Mouse (Mus musculus) right cerebral cortex, postnatal 36 days (tissue): ENCODE data around the gene Ccnd3.

Experiments used
- DNase-seq, 2 experiments: peaks; one replicate each; pipeline ENCODE4 v3.0.0; 2022; ENCODE audit warnings: low spot score in 2 of 2, mixed read lengths in 1 of 2

The Ccnd3 gene

GRCm38 (mm10) chr17:47504941-47505346 lies at the start of gene Ccnd3:
TSS of gene Ccnd3 (plus strand) at chr17:47505051.
- DNase-seq, result peak; percentile 62 to 65

- DNase-seq, result no peak
Observed at GRCm38 (mm10) chr17:47458310-47458709, 46.5 kb upstream of the Ccnd3 start.

GRCm38 (mm10) chr17:47458936-47459335 lies 45.9 kb upstream of the Ccnd3 start:
- DNase-seq, result no peak

DNA sequence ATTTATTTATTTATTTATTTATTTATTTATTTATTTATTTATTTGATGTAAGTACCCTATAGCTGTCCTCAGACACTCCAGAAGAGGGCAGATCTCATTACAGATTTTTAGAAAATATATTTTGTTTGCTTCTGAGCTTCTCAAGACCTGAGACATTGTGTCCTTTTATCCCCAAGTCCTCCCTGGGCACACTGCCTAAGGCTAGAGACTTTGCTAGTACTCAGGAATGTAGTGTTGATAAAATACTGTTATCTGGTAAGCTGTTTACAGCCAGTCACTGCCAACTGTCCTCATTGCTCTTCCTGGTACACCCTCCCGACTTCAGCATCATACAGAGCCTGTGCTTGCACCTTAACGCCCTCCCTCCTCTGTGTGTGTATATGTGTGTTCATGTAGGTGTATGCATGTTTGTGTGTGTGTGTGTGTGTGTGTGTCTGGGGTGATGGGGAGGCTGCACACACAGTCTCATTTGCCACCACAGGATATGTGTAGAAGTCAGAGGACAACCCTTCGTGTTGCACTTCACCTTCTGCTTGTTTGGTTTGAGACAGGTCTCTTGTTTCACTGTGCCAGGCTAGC lies 45.4 kb upstream of the Ccnd3 start:
- no peak for DNase-seq

DNA sequence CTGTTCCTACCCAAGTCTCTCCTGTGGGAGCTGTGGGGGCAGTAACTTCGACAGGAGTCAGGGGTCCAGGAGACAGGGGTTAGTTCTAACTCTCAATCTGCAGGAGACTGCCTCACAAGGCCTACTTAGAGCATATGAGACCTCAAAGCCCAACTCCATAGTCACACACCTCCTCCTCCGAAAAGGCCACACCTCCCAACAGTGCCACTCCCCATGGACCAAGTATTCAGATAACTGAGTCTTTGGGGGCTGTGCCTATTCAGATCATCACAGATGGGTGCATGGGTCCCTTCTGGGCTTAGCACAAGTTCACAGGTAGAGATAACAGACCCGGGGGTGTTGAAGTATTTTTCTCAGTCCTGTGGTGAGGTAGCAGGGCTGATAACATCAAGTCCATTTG lies 43.2 kb upstream of the Ccnd3 start:
- no peak for DNase-seq

DNA sequence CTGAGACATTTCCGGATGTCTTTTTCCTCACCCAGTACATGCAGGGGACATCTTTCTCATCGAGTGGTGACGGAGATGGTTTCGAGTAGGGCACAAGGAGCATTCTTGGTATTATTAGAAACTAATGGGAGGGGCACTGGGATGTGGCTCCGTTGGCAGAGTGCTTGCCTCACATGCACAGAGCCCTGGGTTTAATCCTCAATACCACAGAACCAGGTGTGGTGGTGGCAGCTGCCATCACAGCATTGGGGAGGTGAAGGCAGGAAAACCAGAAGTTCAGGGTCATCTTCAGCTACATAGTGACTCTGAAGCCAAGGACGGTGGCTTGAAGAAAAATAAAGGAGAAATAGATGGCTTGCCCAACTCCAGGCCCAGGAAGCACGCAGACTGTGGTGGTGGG lies 42.6 kb upstream of the Ccnd3 start:
- no peak for DNase-seq

GRCm38 (mm10) chr17:47462728-47463388 lies 42.0 kb upstream of the Ccnd3 start:
- no peak for DNase-seq

DNA sequence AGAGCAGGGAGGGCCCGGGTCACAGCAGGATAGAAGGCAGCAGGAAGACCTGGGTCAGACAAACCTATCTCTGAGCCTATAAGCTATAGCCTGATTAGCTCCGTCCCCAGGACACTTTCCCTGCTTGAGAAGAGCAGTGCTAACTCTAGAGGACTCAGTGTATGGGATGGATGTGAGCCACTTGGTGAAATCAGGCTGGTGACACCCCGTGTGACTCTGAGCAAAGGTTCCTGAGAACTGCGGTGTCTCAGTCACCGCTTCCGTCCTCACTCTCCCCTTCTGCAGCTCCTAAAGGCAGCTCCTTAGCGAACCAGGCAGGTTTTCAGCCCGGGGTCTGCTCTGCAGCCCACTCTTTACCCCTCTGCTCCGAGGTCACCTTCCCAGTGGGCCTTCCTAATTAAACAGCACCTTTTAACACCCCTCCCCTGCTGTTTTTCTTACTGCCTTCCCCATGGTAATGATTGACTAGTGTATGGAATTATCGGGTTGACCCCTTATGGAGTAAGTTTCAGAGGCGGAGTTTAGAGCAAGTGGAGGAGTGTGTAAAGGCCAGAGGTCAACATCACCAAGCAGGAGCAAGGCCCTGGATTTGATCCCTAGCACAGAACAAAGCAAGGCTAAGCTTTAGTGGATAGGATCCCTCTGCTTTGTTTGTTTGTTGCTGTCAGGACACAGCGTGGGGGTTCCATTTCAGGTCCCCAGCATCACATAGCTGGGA lies 40.4 kb upstream of the Ccnd3 start:
- DNase-seq, result no peak

DNA sequence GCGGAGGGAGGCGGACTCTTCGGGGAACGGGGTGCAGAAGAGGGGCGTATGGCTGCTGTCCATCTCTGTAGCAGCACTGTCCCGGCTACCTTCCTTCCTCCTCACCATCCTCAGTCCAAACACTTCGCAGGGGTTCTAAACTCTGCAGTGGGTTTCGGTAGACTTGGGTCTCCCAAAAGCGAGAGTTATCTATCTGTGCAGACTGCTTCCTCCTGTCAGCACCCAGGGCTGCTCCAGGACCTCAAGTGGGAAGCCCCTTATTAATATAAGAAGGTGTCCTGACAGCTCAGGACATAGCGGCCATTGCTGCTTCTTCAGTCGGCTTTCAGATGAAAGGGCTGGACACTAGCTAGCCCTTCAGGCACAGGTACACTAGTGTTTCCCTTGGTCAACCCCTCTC lies 39.8 kb upstream of the Ccnd3 start:
- no peak for DNase-seq

DNA sequence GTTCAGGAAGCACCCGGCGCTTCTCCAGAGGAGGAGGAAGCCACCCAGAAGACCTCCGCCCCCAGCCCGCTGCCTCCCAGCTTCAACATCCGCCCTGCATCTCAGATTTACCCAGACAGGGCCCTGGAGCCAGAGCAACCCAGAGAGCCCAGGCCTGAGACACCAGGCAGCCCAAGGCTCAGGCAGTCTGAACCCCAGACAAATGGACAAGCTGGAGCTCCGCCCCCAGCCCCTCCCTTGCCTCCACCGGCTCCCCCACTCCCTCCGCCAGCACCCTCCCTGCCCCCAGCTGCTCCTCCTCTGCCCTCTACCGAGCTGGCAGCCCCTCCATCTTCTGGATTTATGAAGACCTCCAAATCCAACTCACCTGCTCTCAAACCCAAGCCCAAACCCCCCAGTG lies 38.6 kb upstream of the Ccnd3 start:
- DNase-seq, result no peak

DNA sequence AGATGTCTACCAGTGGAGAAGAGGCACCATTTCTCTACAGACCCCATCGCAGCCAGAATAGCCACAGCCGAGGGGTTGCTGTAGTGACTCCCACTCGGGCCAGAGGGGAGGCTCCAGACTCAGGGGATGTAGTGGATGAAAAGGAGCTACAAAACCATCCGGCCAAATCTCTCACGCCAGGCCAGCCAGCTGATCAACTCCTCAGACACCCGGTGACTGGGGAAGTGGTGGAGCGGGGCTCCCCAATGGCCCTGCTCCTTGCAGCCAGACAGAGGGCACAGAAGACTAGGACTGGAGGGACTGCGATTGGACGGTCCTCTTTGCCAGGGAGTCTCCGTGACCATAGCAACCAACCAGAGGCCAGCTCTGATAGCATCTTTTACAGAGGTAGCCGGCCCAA lies 37.2 kb upstream of the Ccnd3 start:
- no peak for DNase-seq

DNA sequence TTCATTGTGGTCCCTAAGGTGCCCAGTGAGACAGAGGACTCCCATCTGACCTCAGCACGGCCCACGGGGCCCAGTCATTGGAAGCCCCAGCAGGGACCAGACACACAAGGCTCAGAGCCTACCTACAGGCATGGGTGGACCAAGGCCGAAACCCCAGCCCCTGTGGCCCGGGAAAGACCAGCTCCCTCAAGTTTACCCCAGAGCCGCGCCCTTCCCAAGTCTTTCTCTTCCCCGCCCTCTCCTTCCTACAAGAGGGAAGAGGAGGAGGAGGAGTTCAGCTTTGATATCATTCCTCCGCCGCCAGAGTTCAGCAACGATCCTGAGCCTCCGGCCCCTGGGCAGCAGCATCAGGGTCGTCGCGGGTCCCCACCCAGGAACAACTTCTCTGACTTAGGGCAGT lies 36.8 kb upstream of the Ccnd3 start:
- no peak for DNase-seq

DNA sequence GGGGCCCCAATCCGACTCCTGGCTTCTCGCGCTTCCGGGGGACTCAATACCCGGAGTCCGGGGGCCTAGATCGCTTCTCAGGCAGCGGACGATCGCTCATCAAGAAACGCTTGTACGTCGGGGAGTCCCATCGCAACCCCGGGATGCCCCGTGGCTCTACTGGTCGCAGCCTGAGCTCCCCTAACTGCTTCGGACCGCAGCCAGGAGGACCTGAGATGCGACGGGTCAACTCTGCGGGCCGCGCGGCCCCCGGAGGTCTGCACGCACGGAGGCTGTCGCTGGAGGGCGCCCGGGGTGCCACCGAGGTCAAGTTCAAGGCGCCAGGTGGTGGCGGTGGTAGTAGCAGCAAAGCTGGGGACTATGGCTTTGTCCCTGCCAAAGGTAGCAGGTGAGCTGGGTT lies 36.4 kb upstream of the Ccnd3 start:
- no peak for DNase-seq

DNA sequence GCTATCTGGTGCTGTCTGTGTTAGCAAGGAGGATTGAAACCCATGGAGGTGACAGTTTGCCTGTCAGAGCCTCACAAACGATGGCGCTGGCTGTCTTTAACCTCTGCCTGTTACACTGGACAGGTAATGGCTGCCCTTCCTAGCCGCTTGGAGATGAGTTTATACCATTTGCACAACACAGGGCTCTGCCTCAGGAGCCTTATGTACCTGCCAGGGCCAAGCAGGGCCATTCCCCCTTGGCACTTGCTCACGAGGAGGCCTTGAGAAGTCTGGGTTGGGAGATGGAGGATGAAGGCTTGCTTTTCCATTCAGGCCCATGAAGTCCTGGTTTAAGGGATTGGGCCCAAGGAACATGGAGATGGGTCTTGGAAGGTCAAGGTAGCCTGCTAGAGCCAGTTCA lies 35.2 kb upstream of the Ccnd3 start:
- no peak for DNase-seq

GRCm38 (mm10) chr17:47470121-47470520 lies 34.7 kb upstream of the Ccnd3 start:
- DNase-seq, result no peak

GRCm38 (mm10) chr17:47470686-47471085 lies 34.2 kb upstream of the Ccnd3 start:
- no peak for DNase-seq

DNA sequence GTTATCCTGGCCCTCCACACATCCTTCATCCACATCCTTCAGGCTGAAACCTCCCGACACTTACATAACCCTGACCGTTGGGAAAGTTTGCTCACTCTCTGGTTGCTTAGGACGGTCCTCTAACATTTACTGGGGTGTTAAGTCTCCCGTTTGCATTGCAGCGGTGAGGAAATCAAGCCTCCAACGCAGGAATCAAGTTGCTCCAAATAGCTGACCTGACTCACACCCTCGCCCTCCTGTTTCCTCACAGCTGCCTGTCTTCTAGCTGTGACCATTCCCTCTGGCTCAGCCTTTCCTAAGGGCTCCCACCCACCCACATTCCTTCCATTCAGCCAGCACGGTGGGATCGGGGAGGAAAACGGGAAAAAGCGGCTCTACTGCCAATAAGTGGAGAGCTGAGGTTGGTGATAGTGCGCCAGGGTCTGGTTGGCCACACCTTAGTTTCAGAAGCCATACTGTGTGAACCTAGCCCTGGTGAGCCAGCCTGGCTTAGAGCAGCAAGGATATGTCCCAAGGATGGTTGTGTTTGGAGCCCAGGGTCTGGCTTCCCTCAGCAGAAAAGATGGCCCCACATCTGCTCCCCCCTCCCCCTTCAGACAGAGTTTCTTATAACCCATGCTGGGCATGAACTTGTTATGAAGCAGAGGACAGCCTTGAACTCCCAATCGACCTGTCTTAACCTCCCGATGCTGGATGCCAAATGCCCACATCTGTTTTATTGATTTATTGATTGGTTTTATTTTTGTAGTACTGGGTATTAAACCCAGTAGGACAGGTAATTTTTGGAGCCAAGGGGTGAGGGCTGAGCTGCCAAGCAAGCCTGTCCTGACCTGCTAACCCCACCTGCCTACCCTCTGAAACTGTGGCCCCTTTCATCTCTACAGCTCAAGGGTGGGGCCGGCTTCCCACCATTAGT lies 32.2 kb upstream of the Ccnd3 start:
- peak in 1 of 2 experiments; percentile 17 for DNase-seq

- no peak for DNase-seq
Observed at GRCm38 (mm10) chr17:47473434-47473974, 31.3 kb upstream of the Ccnd3 start.

DNA sequence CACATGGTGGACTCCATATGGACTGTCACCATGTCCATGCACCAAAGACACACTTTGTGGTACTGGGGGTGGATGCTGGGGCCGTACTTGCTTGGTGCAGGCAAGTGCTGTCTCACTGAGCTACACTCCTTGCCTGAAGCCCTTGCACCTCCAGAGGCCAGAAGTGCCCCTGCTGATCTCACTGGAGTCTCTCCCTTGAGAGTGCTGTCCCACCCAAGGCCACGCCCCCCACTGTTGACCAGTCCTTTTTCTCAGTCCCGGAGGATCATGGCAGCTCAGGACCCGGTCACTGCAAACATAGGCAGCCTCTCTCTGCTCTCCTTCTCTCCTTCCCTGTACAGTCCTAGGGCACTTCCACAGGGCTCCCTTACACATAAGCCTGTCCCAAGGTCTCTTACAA lies 30.6 kb upstream of the Ccnd3 start:
- DNase-seq, result no peak

GRCm38 (mm10) chr17:47475181-47475580 lies 29.7 kb upstream of the Ccnd3 start:
- DNase-seq, result no peak

DNA sequence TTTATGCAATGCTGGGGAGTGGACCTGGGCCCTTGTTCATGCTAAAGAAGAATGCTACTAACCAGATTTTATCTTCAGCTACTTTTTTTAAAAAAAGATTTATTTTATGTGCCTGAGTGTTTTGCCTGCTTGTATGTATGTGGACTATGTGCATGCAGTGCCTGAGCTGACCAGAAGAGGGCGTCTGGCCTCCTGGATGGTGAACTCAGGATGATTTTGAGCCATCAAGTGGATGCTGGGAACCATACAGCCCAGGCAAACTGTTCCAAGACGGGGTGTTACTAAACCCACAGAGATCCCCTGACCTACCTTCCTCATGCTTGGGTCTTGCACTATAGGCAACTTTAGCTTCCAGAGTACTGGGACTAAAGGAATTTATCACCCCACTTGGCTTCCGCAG lies 29.1 kb upstream of the Ccnd3 start:
- no peak for DNase-seq

DNA sequence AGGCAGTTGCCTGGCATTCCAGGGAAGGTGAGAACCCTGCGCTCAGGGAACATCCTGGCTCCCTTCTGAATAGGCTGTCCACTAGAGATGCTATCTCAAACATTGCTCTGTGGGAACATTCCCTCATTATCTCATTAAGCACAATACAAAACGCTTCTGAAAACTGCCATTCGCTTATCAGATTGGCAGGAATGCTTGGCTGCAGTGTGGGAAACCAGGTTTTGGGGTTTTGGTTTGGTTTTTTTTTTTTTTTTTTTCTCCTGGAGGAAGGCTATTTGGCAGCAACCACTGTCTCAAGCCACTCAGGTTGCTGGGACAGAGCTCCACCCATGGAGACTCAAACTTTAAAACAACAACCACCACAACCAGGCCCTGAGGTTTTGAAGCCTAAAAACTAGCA lies 25.0 kb upstream of the Ccnd3 start:
- no peak for DNase-seq
